Mouse (Mus musculus) ES-E14 (cell line): ENCODE measurements around the gene Inpp4b.

ENCODE experiments used
- CHD2 ChIP-seq: IDR thresholded peaks from 2 replicates; pipeline ENCODE4 v1.6.1; 2014; ENCODE audit warnings: mild to moderate bottlenecking, low read depth, low read length, inconsistent platforms
- MAFK ChIP-seq: IDR thresholded peaks from 2 replicates; pipeline ENCODE4 v1.6.1; 2014; ENCODE audit warnings: mild to moderate bottlenecking, low read depth, low read length, inconsistent platforms; ENCODE audit not compliant: insufficient read depth
- ZNF384 ChIP-seq: IDR thresholded peaks from 2 replicates; pipeline ENCODE4 v1.6.1; 2012; ENCODE audit warnings: low read depth, low read length, inconsistent platforms

DNA sequence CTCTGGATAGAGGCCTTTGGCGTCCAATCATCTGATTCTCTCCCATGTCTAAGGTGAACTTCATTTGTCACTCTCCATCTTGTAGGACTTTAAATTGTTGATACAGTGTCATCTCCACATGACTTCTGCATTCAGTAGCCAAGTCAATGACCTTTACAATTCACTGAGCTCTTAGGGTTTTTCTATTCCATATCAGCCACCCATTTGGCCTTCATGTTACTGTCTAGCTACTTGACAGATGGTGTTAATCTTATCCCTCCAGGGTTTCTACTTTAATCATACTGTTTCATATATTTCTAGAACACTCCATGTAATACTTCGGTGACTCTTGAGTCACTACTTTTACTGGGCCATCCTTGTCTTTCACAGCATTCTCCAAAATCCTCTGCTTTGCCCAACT lies 528.1 kb downstream of the Inpp4b start:
- TF ChIP-seq ZNF384 = no peak
- TF ChIP-seq CHD2 = no peak
- TF ChIP-seq MAFK = no peak
